Mouse (Mus musculus): ENCODE data around the gene Rmdn2.

DNA sequence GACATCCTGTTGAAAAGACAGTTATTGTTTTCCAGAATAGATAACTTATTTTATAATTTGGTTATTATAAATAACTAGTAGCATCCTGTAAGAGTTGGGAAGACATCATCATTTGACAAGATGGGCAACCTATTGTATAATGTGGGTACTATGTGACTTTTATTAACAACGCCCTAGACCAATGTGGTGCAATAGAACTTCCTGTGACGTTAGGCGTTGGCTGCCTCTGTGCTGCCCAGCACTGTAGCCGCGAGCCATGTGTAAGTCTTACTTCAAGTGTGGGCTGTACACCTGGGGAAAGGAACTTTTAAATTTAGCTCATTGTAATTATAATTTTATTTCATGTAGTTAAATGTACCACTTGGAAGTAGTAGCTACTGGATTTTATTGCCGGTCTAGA lies 10.4 kb downstream of the Rmdn2 start:
- no peak for TF ChIP-seq POLR2A (IDR thresholded peaks at IDR 0.05; ENCODE audit: extremely low read depth, insufficient read depth, low read length)
- no peak for TF ChIP-seq CTCF (IDR thresholded peaks at IDR 0.05; ENCODE audit: extremely low read depth, insufficient read depth, low read length)

All from cortical plate, adult 2 months (tissue).